Mouse (Mus musculus): ENCODE measurements around the gene Ism2.

DNA sequence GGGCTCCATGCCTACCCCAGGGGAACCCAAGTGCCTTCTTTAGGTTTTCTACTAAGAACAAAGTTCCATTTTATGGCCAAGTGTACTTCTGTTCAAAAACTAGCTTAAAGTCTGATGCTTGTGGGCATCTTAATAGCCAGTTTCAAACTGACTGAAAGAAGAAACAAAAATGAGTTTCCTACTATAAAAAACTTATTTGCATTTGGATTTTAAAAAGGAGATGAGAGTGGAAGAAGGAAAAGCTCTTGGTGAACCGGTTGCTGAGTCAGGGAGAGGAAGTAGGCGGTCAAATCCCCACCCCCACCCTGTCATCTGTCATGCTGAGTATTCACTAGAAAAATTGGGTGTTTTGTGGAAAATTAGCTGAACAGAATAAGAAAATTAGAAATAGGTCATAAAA lies 30.7 kb upstream of the Ism2 start:
- TF ChIP-seq CTCF (IDR thresholded peaks at IDR 0.05; ENCODE audit: low read depth, low read length), result no peak
- TF ChIP-seq POLR2AphosphoS5 (IDR thresholded peaks at IDR 0.05; ENCODE audit: insufficient replicate concordance, low read depth, low read length), result no peak
- no peak for TF ChIP-seq GATA1 (IDR thresholded peaks at IDR 0.05; ENCODE audit: borderline replicate concordance, low read length)
- no peak for TF ChIP-seq TAL1 (conservative IDR thresholded peaks at IDR 0.05; ENCODE audit: low read depth, low read length)
- TF ChIP-seq GATA2 (IDR thresholded peaks at IDR 0.05; ENCODE audit: borderline replicate concordance, low read depth, low read length), result no peak
